Mouse (Mus musculus): Measurements from ENCODE around the gene Tnfrsf4. TPM values are rescaled to one million over a fixed set of nuclear protein-coding genes. Genes with fewer than 3 reads are reported as not detected.

Gene Tnfrsf4
- total and polyA plus RNA-seq, 3 experiments: 0.61 to 5.0 (median 1.2) TPM

DNA sequence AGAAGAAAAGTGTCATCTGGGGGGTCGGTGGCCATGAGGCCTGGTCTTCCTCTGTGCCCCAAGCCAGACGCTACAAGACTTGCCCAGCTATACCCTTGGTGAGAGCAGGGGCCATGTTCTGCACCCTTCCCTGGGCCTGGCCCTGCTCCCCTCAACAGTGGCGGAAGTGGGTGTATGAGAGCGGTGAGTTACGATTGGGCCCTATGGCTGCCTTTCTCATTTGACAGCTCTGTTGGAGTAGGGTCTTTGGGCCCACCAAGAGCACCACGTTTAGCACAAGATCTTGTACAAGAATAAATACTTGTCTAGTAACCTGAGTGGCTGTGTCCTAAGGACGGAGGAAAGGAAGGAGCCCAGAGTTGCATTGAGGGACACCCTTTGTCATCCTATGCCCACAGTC is 14.9 kb downstream of the Tnfrsf4 start:
- no peak for DNase-seq

DNA sequence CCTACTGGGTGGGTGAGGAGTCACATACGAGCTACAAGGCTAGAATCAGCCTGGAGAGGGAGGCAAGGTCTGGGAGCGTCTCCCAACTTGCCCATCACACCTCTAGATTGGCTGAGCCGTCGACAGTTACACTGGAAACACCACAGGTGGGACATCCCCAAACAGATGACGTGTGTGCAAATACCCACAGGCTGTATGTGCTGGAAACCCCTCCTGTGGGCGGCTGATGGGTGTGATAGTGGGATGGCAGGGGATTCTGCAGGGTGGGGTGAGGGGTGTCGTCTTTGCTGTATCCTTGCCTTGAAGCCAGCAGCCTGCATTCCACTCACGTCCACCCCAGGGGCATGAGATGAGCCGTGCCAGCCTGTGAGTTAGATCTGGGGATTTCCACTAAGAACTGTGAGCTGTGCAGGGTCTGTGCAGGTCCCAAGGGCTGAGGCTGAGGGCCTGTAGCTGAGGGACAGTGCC is 17.0 kb downstream of the Tnfrsf4 start:
- DNase-seq: no peak

DNA sequence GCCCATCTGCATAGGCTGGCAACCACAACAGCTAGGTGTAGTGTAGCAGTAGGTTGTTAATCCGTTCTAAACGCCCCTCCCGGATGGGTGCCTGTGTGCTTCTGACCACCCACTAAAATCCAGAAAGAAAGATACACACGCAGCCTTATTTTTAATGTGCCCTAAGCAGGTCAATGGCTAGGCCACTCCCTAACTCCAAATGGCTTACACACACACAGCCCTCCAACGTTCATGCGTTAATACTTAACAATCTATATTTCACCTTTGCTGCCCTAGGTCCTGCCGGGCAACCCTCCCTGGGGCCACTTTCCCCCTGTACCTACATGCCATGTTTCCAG is 17.6 kb downstream of the Tnfrsf4 start:
- no peak for DNase-seq

DNA sequence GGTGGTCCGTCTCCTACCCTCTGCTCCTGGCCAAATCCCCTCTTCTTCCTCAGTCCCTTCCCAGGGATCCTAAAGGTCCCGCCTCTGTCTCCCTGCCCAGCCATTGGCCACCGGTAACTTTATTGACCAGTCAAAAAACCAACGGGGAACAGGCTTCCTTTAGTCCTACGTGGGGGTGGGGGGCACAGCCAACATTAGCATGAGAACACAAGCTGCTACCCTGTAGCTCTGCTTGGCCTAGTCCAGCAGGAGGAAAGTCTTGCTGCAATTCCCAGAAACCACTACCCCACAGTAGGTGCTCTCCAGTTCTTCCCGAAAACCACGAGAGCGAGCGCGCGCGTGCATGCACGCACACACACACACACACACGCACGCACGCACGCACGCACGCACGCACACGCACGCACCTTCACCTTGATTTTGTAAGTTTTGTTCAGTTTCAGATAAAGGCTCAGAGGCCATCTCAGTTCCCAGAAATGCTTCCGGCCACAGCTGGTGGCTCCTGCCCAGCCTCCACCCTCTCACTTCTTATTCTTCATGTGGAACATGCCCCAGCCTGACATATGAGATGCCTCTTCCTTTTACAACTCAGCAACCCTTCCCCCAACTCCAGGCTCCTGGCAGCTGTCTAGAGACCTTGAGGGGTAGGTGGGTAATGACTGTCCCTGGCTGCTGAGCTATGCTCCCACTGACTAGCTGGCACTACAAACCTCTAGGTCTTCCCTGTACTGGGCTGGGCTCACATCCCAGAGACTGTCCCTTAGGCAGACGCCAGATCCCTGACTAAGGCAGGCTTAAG is 18.1 kb downstream of the Tnfrsf4 start:
- peak; percentile 92 for DNase-seq

DNA sequence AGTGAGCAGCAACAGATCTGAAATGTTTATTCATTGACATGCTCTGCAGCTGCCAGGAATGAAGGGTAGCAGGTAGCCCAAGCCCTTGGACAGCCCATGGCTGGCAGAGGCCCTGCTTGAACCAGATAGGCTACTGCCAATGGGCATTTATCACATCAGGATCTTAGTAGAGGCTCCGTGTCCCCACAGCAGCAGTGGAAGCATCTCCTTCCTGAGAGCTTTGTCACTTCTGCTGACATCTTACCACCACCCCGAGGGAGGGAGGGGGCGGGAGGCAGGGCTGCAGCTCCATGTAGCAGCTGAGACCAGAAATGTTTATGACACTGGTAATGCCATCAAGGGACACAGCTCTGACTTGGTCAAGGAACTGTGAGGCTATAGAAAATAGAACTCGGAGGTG is 19.2 kb downstream of the Tnfrsf4 start:
- no peak for DNase-seq

DNA sequence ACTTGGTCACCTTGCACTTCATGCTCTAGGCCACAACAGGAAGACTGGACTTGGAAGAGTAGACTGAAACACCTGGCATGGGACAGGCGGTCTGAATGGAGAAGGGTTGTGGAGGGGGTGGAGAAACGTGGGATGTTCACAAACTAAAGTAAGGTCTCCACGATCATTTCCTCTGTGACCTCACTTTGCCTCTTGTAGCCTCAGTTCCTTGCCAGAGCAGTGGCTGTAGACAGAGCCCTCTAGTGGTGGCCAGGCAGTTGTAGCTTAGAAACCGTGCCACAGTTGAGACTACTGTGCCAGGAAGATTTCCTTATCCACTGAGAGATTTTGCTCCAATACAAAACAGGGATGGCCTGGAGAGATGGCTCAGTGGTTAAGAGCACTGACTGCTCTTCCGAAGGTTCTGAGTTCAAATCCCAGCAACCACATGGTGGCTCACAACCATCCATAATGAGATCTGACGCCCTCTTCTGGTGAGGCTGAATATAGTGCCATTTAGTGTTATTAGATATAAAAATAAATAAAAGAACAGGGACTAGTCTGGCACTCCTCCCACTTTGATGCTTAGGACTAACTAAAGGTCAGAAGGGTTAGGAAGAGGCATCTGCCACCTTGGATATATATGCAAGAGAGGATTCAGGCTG is 20.0 kb downstream of the Tnfrsf4 start:
- peak; percentile 43 for DNase-seq

DNA sequence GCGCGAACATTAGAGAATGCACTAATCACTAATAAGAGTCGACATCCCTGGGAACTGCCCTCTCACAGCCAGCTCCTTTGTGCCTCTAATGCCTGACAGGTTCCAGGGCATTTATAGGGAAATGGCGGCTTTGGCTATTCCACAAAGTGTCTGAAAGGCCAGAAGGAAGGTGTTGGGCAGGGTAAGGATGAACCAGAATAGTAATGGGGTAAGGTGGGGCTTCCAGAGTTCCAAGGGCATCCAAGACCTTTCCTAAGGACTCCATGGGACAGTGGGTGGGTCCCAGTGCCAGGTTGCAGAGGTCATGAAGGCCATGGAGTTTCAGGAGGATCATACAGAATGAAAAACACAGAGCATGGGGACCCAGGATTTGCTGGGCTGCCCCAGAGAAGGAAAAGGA is 20.7 kb downstream of the Tnfrsf4 start:
- no peak for DNase-seq

DNA sequence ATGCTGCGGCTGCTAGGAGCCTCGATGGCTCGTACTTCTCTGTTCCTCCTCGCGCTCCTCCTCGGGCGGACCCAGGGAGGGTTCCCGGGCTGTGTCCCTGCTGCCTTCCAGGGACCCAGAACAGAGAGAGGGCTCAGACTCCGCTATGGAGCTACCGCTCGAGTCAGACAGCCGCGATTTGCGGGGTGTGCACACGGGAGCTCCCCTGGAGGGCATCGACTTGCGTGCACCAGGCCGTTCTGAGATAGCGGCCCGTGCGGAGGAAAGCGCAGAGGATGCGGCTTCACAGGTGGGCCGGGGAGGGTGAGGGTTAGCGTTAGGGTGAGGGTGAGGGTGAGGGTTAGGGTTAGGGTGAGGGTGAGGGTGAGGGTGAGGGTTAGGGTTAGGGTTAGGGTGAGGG is 21.3 kb downstream of the Tnfrsf4 start:
- DNase-seq: no peak

DNA sequence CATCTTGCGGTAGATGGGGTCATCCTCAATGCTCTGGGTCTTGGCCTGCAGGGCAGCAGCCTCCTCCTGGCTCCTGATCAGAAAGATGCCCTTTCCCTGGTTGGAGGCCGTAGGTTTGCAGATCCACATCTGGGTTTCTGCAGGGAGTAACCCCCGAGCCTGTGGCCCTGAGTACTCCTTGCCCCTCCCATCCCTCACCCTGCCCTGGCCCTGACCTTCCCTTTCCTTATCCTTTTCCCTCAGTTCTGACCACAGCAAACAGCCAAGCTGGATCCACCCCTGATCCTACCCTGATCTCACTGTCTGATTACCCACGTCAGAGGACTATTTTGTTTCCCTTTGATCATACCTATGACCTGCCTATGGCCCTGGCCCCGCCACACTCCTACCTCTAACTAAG is 31.1 kb downstream of the Tnfrsf4 start:
- DNase-seq: no peak

DNA sequence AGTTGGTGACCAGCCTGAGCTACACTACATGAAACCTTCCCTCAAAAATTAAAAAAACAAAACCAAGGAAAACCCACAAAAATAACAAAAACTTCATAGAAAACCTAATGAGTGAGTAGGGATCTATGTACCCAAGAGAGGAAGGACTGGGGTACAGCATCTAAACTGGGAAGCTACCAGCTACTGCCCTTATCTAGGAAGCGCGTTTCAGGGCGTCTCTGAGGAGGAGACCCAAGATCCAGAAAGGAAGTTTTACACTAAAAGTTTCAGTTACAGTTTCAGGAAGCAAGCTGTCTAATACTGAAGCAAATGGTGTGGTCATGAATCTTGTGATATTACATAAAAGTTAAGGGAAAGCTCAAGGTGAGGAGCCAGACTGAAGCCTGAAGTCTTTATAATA is 36.1 kb downstream of the Tnfrsf4 start:
- DNase-seq: no peak

DNA sequence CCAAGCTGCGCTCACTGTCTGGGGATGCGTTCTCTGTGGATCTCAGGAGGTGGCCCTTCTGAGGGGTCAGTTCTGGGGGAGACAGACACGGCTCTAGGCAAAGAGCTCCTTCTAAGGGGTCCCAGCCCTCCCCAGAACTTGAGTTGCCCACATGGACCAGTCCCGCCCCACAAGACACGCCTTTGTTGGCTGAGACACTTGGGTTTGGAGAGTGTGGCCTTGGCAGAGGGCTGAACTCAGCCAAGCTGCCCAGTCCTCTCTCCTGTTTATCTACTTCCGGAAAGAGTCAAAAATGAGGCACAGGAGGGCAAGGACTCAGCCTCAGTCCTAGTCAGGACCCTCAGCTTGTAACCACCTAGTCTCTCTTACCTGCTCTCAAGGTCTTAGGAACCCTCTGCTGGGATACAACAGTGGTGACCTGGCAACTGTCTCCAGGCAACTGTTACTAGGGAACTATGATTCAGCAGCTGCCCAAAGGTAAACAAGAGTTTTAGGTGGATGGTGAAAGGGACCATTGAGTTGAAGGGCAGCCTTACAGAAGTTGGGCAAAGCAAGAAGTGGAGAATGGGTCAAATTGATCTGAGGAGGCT is 36.8 kb downstream of the Tnfrsf4 start:
- peak; percentile 84 for DNase-seq

DNA sequence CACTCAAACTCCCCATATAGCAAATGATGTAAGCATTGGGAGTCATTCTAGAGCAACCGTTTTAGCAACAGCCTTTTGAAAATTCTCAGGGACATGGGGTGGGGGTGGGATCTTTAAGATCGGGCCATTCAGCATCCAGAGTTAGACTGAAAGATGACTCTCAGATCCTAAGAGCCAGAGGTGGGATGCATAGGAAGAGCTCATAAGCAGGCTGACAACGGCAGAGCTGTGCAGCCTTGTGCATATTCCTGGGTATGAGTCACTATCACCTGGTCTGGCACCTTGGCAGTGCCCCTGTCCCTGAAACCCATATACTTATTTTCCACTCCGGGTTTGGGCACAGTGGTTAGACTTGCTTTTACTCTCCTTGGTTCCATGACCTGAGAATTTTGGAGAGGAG is 39.5 kb downstream of the Tnfrsf4 start:
- DNase-seq: no peak

DNA sequence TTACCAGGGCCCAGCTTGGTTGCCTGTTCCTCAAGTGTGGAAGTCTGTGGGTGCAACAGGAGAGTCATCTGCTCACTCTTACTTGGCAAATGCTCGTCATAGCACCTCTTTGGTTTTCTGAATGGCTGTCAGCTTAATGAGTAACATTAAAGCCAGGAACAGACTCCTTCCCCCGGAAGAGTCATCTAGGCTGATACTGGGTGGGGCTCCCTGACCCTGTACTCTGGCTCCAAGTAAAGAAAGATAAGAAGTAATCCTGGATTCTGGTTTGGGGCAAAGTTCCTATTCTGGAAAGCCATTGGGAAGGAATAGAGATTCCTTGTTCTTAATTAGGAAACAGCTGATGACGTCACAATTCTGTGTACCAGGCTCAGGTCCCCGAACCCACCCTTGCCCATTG is 40.5 kb downstream of the Tnfrsf4 start:
- no peak for DNase-seq

DNA sequence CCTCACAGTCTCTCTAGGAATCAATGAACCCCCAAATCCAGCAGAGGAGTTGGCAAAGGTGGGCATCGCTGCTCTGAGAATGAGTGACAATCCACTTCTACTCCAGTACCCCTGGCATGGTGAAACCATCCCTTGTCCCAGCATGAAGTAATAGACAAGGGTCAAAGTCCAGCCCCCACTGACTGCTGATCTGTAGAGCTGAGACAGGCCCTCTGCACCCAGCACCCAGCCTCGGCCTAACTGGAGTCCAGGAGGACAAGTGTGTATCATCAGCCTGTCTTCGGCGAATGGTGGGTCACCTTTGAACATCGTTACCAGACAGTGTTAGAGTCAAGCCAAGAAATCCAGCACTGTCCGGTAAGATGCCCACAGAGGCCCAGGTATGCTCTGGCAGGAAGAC is 41.0 kb downstream of the Tnfrsf4 start:
- no peak for DNase-seq

DNA sequence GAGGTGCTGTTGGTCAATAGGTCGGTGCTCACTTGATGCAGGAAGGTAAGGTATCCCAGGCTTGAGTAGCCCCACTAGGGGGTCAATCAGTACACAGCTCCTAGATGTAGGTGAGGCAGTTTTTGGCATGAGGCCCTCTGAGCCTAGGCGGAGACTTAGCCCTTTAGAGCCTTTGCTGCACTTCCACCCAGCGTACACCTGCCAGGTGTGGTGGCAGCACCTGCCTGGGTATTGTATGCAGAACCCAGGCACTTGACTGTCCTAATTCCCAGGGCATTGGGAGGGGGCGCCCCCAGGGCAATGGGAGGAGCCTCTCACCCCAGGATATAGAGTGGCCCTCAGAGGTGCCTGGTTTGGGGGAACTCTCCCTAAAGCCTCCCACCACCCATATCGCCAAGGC is 41.5 kb downstream of the Tnfrsf4 start:
- no peak for DNase-seq

DNA sequence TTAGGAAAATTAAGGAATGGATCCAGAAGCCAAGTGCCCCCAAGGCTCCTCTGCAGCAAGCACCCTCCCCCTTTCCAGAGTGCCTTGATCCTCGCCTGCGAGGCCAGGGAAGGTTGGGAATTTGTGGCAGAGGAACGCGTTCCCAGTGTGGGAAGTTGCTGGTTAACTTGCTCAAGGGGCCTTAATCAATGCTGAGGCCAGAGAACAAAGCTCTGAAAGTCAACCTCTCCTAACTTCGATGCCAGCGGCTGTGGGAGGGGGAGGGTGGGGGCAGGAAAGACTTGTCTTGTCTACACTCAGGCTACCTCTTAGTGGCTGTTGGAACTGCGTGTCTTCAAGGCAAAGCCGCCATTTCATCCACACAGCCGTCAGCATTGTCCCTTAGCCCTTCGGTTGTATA is 44.1 kb downstream of the Tnfrsf4 start:
- no peak for DNase-seq

DNA sequence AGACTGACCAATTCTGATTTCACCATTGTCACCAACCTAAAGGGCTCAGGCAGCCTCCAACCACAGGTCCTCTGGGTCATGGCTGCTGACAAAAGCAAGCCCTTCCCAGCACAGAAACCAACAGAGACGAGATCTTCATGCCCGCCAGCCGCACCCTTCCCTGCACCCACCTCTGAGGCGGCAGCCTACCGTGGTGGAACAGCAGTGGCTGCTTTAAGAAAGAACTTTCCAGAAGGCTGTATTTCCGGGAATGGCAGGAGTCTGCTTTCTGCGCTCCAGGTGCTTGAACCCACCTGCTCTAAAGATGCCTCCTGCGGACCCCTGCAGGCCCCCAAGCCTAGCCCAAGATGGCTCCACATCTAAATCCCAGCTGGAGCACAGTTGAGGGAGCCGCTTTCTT is 45.2 kb downstream of the Tnfrsf4 start:
- no peak for DNase-seq

DNA sequence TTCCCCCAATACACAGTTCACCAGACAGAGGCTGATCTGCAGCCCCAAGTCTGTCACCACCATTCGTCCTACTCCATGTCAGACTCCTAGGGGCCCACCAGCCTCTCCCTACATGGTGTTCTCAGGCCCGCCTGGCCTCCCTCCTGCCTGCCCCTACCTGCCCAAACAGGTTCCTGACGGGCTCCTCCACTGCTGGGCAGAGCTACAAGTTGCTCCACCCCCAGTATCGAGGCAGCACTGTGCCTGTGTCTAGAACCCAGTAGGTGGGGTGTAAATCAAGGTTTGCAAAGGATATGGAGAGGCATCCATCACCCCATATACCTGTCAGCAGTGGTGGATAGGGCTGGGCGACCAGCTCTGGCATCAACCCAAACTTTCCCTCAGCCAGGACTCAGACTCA is 45.6 kb downstream of the Tnfrsf4 start, which contains the start of gene Ttll10:
Gene Ttll10 (minus strand): TSS at position 154 of the 400 bp plus-strand sequence.
- no peak for DNase-seq

DNA sequence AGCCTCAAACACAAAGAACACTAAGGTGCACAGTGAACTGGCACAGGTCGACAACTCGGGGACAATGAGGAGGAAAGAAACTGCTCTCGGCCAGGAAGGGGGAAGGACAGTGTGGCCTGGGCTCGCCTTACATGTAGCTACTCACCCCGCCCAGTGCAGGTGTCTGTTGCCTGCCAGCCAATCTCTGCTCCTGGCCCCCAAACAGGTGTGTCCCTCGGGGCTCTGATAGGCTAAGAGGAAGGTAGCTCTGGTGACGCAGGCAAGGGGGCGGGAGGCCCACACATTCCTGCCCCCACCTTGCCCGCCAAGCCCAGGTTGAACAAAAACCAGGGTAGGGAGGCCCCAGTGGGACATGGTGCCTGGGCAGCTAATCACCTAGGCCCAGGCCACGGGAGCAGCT is 46.1 kb downstream of the Tnfrsf4 start:
- DNase-seq: no peak

DNA sequence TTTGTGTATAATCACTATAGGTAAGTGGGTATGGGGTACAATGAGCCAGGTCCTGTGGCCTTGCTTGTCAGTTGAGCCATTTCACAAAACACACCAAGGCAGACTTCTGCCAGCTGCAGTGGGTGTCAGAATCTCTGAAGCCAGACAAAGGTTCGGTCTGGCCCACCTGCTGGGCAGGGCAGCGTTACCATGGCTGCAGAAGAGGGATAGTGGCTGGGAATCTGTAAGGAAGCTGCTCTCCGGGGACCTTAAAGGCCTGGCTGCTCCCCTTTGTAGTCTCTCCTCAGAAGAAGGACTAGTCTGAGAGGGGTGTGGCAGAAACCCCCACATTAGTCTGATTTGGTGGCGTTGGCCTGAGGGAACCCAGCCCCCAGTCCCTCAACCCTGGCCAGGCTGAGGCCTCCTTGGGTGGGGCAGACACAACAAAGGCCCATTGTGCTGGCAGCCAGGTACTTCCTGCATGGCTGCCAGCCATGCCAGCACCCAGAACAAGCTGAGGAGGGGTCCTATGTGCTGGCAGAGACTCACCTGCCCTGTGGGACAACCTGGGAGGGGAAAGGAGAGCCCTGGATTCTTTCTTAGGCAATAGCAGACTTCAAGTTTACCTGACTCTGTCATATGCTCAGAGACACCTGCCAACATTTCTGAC is 50.3 kb downstream of the Tnfrsf4 start:
- no peak for DNase-seq

DNA sequence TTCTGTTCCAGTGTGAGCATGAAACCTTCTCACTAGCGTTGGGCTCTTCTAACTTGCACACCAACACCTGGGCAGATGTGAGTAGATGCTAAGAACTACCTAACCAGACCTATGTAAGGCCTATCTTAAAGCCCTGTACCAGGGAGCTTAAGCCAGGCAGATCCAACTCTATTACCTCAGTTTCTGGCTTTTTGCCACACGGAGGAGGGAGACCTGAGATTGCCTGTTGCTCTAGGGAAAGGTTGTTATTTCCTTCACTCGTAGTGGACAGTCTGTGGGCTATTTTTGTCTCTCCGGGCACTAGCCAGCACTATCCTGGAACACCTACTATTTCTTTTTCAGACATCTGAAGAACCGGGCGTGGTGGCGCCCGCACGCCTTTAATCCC is 50.9 kb downstream of the Tnfrsf4 start:
- DNase-seq: no peak

DNA sequence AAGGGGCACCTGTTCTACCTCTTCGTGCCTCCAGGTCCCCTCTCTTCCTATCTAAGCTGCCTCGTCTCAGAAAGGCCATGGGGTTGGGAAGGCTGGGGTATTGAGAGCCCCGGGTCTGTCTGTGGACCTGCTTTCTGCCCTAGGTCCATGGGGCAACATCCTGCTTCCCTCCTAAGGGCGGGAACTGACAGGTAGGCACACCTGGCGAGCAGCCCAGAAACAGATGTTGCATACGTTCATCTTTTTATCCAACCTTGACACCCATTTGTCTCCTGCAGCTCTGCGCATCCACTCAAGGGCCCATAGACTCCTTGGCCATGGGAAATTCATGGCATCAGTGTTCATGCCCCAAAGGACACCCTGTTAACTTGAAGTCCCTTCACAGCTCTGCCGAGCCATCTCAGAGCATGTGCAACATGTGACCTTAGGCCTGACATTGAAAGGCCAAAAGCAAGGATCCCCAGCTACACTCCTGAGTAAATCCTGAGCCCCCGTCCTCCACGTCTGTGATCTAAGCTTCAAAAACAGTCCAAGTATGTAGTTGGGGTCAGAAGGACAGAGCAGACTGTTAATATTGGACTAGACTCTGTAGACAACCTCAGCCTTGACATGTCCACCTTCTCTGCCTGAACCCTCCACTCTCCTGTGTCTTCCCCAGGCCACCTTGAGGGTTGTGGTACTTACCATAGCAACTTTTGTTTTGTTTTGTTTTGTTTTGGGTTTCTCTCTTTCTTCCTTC is 51.7 kb downstream of the Tnfrsf4 start:
- no peak for DNase-seq
